Mouse (Mus musculus) spleen, postnatal 14 days (tissue): ENCODE data around the gene Gjc1.

Source experiments
- DNase-seq, 2 experiments: peaks; one replicate each; pipeline ENCODE4 v3.0.0; 2021 to 2022; ENCODE audit warnings: low spot score in 2 of 2

Gjc1 gene

DNA sequence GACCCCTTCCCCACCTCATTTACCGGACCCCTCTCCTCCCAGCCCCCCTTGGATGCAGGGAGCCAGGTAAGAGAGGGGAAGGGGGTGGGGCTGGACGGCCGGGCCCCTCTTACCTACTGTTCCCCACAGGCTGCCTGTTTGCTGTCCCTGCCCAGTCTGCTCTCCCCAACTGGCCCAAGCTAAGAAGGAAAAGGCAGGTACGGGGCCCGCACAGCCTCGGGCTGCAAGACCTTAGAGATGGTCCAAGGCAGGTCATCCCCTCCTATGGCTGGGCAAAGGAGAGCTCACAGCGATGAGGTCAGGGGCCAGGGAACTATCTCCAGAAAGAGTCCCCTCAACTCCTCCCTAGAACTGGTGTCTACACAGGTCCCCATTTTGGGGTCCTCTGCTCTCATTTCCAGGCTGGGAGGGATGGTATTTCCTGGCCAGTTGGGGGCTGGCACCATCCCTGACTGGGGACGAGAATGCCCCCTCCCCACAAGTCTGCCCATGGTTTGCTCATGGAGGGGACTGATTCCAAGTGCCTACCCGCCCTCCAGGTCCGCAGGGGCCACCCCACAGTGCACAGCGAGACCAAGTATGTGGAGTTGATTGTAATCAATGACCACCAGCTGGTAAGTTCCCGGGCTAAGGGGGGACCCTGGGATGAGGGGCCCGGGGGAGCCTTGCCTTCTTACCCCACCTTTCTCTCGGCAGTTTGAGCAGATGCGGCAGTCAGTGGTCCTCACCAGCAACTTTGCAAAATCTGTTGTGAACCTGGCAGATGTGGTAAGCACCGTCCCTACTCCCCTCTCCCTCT is 47.4 kb downstream of the Gjc1 start:
- DNase-seq, result no peak

DNA sequence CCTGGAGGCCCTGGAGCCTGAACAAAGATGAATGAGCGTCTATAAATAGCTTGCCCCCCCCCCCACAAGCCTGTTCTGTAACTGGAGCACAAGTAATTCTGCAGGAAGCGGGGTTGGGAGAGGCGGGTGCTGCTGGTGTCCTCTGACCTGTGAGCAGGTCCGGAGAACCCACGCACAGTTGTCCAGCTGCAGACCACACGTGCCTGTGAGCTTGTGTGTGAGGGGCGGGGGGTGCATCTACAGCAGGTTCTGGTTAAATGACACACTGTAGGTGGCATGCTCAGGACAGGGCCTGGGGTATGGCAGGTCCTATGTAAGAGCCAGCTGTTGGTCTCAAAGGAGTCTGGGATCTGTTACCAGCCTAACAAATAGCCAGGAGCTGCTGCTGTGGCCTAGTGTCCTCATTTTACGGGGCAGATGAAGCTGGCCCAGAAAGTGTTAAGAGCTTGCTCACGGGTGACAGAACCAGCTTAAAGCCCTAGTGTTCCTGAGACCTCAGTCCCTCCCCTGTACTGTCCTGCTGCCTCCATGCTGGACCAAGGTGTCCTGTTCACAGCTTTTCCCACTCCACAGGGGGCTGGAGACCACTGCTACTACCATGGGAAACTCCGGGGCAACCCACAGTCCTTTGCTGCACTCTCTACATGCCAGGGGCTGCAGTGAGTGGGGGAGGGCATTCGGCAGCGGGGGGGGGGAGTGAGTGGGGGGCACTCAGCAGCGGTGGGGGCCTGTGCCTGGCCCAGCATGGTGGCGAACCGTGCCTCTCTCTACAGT is 48.7 kb downstream of the Gjc1 start:
- DNase-seq, result no peak

DNA sequence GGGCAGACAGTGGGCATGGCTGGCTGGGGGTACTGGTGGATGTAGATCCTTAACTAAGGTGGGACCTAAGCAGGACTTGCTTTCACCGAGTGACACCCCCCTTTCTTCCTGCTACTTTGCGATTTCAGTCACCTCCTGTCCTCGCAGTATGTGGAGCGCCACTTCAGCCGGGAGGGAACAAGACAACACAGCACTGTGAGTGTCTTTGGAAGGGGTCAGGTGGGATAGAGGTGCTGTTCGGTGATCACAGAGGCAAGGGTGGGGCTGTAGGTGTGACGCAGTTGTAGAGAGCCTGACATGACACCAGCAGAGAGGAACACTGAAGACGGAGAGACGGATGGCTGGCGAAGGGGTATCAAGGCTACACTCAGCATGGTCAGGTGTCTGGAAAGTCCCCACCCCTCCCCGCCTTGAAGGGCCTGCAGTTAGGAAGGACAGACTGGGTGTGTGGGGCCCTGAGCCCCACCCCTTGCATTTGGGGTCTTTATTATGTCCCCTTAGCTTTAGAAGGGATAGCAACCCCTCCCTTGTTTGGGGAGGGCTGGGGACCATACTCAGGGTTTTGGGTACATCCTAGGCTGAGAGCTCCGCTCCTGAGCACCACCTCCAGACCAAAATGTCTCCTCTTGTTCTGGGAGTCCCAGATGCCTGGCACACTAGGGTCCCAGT is 49.4 kb downstream of the Gjc1 start:
- no peak for DNase-seq

DNA sequence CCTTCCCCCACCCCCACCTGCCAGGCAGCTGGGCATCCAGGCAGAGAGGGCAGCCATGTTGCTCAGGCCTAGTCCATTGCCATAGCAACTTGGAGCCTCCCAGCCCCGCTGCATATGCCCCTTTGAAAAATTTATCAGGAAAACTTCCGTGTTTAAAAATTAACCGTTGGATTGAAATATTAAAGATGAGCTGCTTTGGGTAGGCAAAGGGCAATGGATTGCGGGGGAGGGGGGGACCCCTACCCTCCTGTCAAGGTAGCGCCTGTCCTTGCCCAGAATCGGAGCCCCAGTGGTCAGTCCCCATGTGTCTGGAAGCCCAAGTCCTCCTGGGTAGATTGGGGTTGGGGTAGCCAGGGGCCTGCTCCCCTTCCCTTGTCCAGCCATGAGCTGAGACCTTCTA is 50.4 kb downstream of the Gjc1 start:
- DNase-seq, result no peak

DNA sequence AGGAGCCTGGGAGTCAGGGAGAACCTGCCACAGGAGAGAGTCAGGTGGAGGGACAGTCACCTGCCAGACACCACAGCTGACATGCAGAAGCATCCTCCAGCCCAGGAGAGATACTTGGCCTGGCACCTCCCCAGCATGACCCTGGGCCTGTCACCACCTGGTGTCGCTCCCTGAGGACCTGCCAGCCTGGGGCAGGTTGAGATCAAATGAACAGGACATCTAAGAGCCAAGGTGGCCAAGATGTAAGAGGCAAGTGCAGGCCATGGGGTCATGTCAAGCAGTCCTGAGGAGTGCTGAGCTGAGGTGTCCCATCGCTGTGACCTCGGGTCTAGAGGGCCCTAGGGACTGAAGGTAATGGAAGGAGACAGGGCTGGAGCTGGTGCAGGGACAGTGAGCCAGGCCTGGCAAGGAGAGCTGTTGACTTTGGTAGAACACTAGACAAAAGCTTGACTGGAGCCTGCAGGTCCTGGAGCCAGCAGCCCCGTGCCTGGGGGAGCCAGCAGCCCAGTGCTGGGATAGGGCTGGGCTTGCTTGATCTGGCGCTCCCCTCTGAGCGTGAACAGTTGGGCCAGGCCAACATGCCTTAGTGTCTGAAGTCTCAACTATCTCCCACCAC is 52.3 kb downstream of the Gjc1 start:
- no peak for DNase-seq

DNA sequence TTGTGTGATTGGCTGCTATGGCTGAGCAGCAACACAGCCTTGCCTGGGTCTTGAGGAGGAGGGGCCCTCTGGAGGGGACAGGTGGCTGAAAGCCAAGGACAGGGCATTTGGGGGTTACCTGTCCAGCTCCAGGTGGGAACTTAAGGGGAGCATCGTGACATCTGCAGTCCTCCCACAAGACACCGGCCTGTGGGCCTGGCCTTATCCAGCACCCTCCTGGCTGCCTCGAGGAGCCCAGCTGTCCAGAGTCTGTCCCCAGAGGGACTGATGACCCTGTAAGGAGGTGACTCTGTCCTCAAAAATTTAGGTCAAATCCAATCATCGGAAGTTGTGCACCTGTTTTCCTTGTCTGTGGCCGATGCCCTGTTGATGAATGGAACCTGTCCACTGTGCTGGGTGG is 54.1 kb downstream of the Gjc1 start:
- no peak for DNase-seq

DNA sequence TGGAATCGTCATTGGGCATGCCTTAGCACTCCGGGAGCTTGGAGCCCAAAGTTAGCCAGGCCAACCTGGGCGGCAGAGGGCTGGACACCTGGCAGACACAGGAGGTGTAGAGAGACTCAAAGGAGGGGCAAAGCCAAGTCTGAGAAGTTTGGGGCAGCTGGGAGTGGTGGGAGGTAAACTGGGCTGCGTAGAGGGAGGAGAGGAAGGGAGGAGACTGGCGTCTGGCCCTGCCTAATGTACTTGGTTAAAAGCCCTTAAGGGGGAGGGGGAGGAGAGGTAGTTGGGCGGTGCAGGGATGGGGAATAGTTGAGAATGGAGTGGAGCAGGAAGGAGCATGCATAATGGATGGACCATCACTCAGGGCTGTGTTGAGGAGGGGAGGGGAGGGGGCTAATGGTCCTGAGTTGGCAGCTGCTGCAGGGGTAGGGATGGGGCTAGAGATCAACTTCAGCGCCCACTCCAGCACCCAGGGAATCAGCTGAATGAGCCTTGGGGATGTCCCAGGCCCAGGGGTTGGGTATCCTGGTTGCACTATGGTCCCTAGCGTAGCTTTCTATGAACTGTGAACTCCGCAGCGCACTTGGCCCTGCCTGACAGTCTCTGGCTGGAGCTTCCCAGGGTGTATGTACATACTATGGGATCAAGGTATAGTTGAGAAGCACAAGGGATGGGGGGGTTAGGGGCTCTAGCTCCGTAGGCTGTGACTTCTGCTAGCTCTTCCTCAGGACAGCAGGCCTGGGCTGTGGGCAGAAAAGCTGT is 56.3 kb downstream of the Gjc1 start:
- no peak for DNase-seq

DNA sequence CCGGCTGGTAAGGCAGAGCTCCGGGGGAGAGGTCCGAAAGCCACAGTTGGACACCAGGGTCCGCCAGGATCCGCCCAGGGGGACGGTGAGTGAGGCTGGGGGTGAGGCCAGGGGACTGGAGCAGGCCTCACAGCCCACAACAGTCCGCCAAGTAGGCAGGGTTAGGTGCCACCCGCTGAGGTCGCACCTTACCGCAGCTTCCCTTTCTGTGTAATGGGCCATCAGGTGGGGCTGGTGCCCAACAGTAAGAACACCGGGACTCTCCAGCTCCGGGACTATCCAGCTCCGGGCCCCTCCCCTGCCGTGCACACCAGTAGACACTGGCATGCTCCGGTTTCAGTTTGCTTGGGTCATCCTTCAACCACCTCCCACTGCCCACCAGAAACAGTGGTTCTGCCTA is 57.3 kb downstream of the Gjc1 start:
- DNase-seq, result no peak

DNA sequence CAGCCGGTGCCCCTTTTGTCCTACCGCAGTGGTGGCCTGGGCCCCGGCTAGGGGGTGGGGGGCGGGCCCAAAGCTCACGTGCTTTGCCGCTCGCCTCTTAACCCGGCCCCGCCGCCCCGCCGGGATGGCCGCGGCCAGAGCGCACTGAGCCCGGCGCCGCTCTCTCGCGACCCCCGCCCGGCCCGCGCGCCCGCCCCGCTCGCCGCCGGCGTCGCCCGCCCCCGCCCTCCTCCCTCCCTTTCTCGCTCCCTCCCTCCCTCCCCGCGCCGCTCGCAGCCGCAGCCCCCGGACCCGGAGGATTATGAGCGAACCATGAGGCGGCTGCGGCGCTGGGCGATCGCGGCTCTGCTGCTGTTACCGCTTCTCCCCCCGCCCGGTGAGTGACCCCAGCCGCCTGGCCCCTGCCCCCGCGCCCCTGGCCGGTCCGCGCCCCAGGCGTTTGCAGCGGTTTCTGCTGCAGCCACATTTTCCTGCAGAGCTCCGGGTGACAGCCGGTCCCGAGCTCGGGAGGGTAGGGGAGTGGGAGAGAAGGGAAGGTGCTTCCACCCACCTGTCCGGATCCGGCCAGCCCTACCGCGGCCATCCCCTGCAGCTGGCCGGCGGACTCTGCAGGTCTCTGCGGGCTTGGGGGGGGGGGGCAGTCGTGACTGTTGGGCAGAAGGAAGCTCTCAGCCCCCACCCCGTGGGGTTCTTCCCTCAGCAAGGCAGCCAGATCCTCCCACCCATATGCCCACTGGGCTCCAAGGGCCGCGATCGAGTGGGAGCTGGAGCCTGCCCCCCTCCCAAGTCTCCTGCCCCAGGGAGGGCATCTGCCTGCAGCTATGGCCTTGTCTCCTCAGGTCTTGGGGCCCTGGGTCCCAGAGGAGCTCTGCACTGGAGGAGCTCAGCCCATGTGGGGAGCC is 57.9 kb downstream of the Gjc1 start, which contains the start of gene Adam11:
Gene Adam11, plus strand, starts transcription at position 131 of the 902 bp plus-strand sequence.
- no peak for DNase-seq

DNA sequence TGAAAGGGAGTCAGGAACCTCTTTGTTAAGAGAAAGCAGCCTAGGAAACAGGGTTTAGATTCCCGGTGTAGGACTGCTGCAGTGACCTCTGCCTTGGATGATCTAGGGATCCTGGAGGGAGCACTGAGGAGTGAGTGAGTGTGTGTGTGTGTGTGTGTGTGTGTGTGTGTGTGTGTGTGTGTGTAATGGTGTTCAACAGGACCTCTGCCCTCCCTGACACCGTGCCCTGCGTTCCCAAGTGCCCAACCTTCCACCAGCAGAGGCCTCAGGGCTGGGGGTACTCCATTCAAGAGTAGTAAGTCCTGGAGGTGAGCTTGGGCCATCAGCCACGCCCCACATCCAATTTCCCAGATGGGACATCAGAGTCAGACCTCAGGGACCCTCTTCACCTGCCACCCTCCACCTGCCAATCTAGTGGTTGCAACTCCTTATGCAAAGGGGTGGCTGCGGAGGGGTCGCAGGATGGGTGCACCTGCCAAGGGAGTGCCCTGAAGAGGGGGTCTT is 58.6 kb downstream of the Gjc1 start:
- no peak for DNase-seq

DNA sequence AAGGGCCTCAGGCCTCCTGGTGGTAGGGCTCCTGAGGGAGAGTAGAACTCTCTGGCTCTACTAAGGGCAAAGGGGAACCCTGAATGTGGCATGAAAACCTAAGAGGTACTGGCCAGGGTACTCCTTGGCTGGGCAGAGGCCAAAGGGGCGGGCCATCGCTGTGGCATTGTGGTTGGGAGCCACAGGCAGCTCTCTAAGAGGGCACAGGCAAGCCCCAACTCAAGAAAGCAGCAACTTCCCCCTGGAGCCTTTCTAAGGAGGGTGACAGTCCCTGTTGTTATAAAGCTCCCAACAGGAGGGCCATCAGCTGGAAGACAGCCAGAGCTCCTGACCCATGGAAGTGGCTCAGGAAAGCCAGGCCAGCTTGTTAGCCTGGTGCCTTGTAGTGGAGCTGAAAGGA is 60.5 kb downstream of the Gjc1 start:
- no peak for DNase-seq

DNA sequence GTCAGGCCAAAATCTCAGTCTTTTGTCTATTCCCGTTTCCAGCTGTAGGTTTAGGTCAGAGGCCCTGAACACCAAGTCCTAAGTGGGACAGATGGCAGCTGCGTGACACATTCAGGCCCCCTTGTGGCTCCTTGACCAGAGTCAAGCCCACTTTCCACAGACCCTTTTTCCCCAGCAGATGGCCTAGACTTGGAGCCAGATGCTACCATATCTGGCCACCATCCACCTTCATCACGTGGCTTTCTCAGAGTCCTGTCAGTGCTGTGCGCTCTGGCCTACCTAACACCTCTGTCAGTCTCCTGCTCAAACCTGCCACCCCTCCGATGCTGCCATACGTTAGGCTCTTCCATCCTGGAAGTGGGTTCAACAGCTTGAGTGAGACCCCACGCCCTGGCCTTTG is 64.1 kb downstream of the Gjc1 start:
- DNase-seq, result no peak

DNA sequence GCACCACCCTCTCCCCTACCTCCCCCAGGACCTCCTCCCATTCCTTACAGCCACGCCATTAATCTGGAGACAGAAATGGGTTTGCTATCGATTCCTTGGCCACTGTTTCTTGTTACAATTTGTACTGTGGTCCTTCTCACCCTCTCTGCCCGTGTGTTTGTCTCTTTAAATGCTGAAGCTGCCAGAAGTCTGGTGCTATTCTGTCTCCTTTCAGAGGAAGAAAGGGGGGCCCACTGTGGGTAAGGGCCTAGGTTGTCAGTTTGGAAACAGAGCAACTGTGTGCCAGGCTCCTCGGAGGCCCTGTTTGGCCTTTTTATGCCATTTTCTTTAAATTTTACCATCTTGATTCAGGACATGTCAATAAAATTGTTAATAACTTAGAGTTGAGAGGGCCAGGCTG is 65.1 kb downstream of the Gjc1 start:
- no peak for DNase-seq

DNA sequence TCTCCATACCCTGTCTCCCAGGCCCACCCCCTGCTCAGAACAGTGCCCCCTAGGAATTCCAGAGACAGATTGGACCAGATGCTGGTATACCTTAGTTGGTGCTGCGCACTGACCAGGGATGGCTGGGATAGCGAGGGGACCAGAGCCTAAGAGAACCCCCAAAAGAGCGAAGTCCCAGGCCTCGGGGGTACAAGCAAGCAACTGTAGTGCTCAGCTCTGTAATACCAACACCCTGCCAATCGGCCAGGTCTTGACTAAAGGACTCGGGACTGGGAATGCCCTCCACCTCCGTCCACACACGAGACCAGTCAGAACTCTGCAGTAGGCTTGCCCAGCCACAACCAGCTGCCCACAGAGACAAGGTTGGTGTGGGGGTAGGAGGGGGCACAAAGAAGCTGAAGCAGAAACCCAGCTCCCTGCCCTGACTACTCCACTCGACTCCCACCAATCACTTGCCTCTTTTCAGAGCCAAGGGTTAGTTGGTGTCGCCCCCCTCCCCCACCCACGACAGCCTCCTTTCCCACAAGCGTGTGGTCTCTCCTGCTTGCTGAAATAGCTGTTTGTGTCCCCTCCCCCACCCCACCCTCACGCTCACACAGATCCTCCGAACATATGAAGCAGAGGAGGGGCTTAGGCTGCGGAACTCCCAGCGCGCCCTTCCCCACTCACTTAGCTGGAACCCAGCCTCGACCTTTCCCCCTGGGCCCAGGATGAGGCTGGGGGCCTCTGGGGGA is 65.7 kb downstream of the Gjc1 start:
- DNase-seq, result no peak

DNA sequence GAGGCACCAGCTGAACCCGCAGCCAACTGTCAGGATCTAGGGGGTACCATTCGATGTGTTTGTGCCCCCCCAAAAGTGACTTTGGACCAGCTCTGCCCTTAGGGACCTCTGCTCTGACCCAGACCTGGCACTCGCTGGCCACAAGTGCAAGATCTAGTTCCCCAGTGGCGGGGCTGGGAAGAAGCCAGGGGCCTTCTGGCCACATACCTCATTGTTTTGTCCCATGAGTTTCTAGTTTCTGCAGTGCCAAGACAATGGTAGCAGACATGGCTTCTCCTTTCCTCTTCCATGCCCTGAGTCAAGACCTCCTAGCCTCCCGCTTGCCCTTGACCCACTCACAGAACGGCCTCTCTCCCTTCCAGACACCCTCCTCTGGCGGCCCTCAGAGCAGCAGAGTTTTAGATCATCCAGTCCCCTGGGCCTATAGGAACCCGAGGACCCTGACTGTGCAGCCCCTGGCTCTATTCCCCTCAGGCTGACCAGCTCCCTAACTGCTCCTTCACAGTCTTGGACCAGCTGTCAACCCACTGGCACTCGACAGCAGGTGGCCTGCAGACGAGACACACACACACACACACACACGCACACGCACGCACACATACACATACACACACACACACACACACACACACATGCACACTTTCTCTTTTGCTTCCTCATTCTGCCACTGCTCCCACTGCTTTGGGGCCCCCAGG is 66.5 kb downstream of the Gjc1 start:
- no peak for DNase-seq

DNA sequence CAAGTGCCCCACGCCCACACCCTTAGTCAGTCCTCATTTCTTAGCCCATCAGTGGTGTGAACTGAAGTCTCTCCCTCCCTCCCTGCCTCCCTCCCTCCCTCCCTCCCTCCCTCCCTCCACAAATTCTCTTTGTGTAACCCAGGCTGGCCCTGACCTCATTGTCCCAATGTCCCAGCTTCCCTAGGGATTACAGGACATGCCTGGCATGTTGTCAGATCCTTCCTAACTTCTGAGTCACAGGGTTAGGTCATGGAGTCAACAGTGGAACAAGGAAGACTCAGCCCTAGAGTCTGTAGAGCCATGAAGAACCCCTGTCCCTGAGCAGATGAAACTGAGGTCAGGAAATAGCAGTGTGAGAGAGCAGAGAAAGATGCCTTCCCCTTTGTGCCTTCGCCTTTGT is 69.8 kb downstream of the Gjc1 start:
- no peak for DNase-seq
